Mouse (Mus musculus) brain, embryonic 14.5 days (tissue): ENCODE measurements at regions not wholly inside any gene's neighbourhood (a gene's known extent, or its start where the extent isn't known, plus 50 kb on each side); places are given as distances from the start of the nearest gene placed in this dataset.

ENCODE experiments used
- CTCF ChIP-seq: fragments of 200-500 bp; IDR thresholded peaks from 2 replicates; pipeline ENCODE4 v1.5.1; 2012; ENCODE audit warnings: inconsistent platforms, mild to moderate bottlenecking, moderate library complexity, borderline replicate concordance; ENCODE audit not compliant: insufficient read depth, insufficient read length; ENCODE audit errors: extremely low read depth
- POLR2A ChIP-seq: fragments of 200-500 bp; IDR thresholded peaks from 2 replicates; pipeline ENCODE4 v1.6.1; 2012; ENCODE audit warnings: mild to moderate bottlenecking, inconsistent platforms, borderline replicate concordance; ENCODE audit not compliant: poor library complexity, insufficient read depth, insufficient read length, severe bottlenecking; ENCODE audit errors: extremely low read depth

DNA sequence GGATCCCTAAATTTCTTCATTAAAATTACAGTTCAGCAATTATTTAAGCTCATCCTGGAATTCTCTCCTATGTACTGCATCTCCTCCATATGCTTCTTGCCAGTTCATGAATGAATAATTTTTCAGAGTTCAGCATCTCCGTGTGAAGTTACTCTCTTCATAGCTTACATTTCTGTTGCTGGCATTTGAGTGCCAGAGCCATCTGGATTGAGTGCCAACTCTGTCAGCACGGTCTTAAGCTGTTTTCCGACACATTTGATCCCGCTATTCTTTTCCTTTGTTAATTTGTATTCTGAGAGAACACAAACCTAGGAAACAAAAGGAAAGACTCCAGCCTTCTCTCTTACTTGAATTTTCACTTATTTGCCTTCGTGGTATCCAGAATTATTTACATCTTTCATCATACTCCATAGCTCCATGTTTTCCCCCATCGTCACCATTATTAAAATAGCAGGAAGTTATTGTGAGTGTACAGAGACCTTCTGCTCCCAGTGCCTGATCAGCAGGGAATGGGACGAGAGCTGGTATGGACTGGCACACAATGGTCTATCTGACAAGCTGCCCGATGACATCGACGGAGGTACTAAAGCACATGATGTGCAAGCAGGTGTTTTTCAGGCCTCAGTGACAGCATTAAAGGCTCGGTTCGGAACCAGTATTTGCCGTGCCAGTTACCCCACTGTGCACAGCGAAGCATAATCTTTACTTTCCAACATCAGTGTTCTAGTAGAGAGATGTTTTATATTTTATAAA, 1274.2 kb downstream of the Efna5 start:
- TF ChIP-seq POLR2A (no peak), CTCF (no peak)
